Mouse (Mus musculus): Measurements from ENCODE around the gene Msx1. TPM values are rescaled to one million over a fixed set of nuclear protein-coding genes. Genes with fewer than 3 reads are reported as not detected.
"Not testable (repeated sequence)": the region's sequence is repeated elsewhere in the genome, so short reads cannot be mapped to it uniquely, and the experiment has no call there.

Msx1 gene
- under 1 TPM in 1 of 2 experiments, not detected in 1; 0.22 TPM for polyA plus RNA-seq (2017; shearing (Covaris generic))

- no peak for ATAC-seq
These were observed at the start of gene Msx1 for GRCm38 (mm10) chr5:37824461-37824795. Gene Msx1, minus strand, starts transcription at chr5:37824583.

DNA sequence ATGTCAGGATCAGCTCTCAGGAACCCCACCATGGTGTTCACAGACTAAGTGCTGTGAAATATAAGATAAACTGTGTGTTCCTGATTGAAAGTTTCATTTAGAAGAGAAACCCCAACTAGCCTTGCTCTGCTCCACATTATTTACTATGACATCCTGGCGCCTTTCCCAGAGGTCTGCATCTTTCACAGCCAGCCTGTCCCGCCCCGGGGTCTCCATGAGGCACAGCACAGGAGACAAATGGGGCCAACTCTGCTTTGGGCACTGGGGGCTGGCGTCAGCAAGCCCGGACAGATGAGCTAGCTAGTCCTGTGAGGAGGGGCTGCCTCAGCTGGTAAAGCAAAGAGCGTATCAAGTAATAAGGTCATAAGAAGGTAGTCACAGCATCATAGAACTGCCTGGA lies 41.1 kb upstream of the Msx1 start:
- no peak for ATAC-seq

GRCm38 (mm10) chr5:37864309-37864708 lies 39.9 kb upstream of the Msx1 start:
- no peak for ATAC-seq

DNA sequence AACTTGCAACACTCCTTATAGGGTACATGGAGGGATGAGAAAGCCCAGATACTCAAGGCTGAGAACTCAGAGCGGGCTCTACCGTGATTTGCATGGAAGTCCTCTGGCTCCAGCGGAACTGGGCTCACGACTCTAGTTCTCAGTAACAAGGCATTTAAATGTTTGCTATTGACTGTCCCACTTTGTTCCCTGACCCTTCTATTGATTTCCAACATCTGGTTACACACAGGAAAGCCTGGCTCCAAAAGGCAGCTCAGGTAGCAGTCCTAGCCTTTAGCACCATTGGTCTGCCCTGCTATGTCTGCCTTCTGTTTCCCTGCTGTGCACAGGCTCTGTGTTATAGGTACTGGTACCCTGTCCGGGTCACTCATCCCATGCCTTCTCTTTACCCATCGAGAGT lies 36.5 kb upstream of the Msx1 start:
- ATAC-seq, result no peak

DNA sequence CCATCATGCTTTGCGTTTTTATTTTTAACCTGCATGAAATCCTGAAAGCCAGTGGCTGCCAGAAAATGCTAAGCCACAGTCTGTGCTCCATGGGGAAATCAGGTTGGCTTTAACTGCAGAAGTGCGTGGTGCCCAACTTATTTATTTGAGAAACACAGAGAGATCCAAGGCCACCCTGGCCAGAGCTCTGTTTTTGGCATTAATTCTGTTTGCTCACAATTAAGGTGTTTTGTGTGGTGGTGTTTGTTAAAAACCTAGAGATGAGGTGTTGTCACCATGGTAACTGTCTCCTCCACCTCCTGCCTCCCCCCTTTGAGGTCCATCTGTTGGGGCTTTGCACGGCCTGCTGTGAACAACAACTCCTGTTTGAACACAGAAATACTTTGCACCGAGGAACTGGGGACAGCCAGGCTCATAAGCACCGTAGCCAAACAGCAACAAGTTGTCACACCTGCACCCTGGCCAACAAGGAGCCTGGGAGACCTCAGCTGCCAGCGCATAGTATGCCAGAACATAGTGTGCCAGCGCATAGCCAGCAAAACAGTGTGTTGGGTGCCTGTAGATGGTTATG lies 35.9 kb upstream of the Msx1 start:
- no peak for ATAC-seq

GRCm38 (mm10) chr5:37857763-37858545 lies 33.6 kb upstream of the Msx1 start:
- ATAC-seq, result no peak

- no peak for ATAC-seq
These were observed 31.7 kb upstream of the Msx1 start for GRCm38 (mm10) chr5:37856057-37856456.

DNA sequence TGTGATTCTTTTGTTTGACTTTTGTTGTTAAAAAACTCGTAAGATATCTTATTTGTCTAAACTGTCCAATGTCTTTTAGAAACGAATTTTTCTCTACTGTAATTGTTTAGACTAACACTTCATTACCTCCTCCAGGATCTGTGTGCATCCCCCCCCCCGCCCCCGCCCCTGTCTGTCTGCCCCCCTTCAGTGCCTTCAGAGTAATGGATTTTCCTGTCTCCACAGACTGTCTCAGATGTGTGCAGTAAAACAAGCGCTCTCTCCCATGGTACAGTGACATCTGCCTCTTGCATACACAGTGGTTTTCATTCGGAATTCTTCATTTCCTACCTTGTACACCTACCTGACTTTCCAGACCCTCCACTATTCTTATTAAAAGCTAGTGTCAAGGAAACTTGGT lies 29.9 kb upstream of the Msx1 start:
- no peak for ATAC-seq

DNA sequence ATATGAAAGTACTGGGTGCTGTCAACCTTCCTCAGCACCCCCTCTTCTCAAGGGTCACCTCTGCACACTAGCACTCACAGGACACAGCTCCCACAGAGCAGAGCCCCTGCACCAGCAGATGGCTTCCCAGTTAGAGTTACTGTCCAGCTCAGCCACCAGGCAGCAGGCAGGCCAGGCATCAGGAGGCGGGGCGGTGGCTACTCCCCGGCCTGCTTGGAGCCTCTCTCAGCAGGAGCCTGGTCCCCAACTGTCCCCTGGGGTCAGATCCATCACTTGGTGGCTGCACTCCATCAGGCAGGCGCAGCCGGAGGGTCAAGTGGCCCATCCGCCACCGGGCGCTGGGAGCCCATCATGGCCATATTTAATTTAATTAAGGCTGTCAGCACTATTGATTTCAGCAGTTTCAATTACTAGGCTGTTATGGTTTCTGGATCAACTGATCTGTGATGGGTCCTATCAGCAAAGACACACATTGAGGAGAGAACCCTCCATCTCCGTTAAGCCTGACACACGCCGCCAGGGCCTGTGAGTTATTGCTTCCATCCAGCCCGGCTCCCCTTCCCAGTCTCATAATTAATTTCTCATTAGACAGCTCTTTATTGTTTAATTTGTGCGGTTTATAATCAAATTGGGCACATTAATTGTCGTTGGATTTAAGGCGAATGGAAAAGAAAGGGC lies 27.1 kb upstream of the Msx1 start:
- no peak for ATAC-seq

GRCm38 (mm10) chr5:37848991-37849719 lies 24.8 kb upstream of the Msx1 start:
- ATAC-seq, result no peak

- ATAC-seq, result no peak
These were observed 11.9 kb upstream of the Msx1 start for GRCm38 (mm10) chr5:37836267-37836646.

- ATAC-seq, result no peak
These were observed 11.3 kb upstream of the Msx1 start for GRCm38 (mm10) chr5:37835590-37836266.

- no peak for ATAC-seq
These were observed 8.4 kb upstream of the Msx1 start for GRCm38 (mm10) chr5:37832766-37833165.

GRCm38 (mm10) chr5:37832031-37832430 lies 7.6 kb upstream of the Msx1 start:
- no peak for ATAC-seq

DNA sequence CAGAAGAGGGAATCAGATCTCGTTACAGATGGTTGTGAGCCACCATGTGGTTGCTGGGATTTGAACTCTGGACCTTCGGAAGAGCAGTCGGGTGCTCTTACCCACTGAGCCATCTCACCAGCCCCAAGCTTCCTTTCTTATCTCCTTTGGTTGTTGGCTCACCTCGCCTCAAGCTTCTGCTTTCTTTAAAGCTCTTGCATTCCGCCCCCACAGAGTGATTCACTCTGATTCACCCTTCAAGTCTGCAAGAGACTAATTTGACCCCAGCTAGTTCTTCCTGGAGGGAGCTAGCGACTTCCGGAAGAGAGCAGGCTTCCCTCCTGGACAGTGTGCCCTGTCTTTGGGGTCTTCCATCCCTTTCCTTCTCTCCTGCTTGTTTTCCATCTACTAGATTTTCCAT lies 6.1 kb upstream of the Msx1 start:
- ATAC-seq, result not testable (repeated sequence)

GRCm38 (mm10) chr5:37829926-37830325 lies 5.5 kb upstream of the Msx1 start:
- ATAC-seq, result no peak

DNA sequence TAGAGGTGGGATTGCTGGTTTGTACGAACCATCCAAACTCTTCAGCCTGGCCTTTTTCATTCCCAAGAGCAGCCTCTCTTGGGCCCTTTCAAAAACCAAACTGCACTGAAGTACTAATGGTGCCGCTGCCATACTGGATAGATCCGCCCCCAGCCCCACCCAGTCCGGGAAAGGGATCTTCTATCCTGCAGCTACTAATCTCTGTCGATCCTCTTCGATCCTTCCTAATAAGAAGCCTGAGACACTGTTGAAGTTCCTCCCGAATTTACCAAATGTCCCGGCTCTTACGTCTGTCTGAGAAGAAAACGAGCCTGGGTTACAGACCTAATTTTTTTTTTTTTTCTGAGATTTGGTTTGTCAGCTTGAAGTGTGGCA lies 4.9 kb upstream of the Msx1 start:
- no peak for ATAC-seq

DNA sequence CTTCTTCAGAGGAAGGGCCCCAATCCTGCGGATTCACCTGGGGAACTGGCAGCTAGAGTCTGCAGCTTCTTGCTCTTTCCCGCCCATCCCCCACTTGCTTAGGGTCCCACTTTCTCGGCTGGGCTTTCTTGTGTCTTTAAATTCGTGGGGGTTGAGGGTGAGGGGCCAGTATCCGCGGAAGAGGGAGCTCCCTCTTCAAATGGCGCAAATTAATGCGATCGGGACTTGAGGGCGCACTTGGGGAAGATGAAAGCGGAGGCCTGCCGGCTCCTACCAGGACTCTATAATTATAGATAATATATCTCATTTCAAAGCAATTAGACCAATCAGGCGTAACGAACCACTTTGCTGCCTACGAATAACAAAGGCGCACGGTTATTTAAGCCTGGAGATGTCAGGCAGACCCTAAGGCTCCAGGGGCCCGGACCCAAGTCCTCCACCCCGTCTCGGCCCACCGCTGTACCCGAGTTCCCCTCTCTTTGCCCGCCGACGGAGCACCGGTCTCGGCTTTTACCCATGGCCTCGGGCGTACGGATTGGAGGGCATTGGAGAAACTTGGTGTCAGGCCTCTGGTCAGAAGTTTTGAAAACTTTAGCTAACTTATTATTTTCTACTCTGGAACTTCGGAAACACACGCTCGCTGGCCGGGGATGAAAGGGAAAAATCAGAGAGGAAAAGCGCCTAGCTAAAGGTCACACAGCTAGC lies 4.4 kb upstream of the Msx1 start:
- ATAC-seq, result no peak

DNA sequence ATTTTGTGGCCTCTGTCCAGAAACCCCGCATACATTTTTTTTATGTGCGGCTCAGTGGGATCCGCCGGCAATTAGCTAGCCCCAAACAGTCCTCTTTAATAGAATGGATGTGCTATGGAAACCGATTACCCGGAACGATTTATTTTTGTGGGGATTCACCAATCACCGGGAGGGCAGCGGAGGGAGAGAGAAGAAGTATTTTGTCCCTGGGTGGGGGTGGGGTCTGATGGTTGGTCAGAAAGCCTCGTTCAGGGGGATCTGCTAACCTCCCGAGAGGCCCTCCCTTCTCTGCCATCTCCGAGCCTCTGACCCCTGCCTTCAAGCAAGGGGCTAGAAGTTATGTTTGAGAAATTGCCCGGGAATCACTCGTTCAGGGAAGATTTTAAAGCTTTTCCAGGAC lies 3.6 kb upstream of the Msx1 start:
- no peak for ATAC-seq

GRCm38 (mm10) chr5:37827626-37827950 lies 3.2 kb upstream of the Msx1 start:
- no peak for ATAC-seq

DNA sequence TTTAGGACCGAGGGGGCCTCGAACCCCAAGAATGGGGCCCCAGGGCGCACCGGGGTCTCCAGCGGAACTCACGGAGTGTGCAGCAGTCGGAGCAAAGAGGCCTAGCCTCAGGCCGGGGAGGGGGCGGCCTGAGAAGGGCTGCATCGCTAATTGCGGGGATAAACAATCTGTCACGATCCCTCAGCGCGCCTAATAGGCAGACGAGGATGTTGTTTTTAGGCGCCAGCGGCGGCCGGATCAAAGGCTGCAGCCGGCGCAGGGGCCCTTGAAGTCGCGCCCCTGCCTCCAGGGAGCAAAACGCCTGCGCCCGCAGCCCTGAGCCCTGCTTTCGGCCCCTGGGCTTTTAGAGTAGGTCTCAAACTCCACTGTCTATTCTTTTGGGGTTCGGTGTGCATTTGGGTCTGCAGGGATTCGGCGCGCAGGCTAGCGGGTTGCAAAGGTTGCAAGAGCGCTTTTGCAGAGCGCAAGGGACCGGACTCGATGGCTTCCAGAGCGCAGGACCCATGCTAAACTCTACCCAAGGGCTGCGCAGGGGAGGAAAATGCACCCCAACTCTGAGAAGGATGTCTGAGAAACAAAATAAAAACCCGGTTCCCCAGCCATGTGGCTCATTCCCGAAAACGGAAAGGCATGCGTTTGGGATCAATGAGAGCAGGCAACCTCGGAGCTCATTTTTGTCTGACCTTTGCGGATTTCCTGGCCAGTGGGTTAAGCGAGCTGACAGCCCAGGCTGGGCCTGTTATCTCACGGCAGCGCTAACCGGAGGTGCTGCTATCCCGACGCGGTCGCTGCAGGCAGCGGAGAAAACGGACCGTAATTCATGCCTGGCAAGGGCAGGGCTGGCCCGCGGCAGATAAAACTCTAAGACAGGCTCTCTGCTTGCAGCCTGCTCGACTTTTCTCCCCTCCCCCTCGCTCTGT lies 2.6 kb upstream of the Msx1 start:
- no peak for ATAC-seq

Data from activated CD4-positive, CD25-positive, alpha-beta regulatory T cell, adult 4 months (primary cell).